Mouse (Mus musculus) skeletal muscle tissue, postnatal 0 days (tissue): ENCODE results near the gene Cry1. TPM values are rescaled to one million over a fixed set of nuclear protein-coding genes. Genes with fewer than 3 reads are reported as not detected.

Experiments
- polyA plus RNA-seq: library from polyadenylated mRNA; unstranded; fragments of >200 nt; fragmentation: Nextera tagmentation; extraction: Ambion mirVana; gene quantifications from 2 replicates; pipeline ENCODE4 v1.2.1, GENCODE M21; 2015

The Cry1 gene
- 15.0 and 15.6 TPM in 2 replicates for polyA plus RNA-seq

DNA sequence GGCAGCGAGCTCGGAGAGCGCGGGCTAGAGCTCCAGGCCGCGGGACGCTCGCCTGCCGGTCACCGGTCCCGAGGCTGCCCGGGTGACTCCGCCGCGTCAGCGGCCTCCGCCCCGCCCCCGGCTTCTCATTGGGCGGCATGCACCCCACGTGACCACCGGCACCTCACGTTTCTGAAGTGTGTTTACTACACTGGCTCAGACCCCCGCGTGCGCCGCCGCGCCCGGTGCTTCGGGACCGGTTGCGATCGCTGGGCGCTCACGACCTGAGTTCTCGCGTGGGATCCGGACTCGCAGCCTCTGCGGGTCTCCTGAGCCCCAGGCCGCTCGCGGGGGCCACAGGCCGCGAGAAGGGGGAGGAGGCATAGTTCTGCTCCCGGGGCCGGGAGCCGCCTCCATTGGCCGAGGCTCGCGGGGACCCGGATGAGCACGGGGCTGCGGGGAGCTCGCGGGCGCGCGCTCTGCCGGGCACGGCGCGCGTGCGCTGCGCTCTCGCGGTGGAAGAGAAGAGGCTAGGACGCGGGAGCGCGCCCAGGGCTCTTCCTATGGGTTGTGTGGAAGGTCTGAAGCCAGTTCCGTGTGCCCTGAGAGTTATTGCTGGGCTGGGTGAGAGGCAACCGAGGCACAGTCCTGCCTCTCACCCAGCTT, at the start of gene Cry1:
Gene Cry1 (minus strand): TSS at position 101 of the 645 bp plus-strand sequence.

DNA sequence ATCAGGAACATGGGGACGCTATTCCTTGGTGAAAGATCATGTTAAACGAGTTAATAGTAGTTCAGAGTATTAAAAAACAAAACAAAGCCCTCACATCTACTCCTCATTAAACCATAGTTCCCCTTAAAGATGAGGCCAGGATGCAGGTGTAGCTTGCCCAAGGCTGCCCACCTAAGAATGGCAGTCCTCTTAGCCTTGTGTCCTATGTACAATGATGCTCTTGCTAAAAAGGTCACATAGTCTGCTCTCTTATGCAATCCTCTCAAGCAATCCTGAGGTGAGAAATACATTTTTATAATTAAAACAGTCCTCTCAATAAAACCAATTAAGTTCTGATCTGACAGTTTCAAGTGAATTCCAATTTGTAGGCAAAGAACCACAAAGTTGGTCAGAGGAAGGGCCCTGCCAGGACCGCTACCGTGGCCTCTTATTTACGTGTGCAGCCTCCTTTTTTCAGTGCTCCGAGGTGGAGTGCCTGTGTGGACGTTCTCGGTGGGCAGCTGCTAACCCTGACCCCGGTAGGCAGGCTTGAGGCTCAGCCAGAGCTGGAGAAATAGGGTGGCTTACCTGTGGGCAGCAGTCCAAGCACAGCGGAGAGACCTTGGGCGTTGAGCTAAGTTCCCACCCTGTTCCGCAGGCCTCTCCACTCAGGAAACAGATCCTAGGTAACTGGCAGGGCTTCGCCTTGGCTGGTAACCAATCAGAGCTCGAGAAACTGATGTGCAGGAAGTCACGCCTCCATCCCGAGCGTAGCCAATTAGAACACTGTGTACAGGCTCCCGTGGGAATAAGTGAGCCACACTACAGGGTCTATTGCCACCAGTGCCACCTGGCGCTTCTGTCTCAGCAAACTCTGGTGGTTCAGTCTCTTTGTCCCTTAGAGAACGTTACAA, 57.2 kb downstream of the Cry1 start, which contains the start of gene Mterf2:
Gene Mterf2 (minus strand): TSS at position 633 of the 893 bp plus-strand sequence.

DNA sequence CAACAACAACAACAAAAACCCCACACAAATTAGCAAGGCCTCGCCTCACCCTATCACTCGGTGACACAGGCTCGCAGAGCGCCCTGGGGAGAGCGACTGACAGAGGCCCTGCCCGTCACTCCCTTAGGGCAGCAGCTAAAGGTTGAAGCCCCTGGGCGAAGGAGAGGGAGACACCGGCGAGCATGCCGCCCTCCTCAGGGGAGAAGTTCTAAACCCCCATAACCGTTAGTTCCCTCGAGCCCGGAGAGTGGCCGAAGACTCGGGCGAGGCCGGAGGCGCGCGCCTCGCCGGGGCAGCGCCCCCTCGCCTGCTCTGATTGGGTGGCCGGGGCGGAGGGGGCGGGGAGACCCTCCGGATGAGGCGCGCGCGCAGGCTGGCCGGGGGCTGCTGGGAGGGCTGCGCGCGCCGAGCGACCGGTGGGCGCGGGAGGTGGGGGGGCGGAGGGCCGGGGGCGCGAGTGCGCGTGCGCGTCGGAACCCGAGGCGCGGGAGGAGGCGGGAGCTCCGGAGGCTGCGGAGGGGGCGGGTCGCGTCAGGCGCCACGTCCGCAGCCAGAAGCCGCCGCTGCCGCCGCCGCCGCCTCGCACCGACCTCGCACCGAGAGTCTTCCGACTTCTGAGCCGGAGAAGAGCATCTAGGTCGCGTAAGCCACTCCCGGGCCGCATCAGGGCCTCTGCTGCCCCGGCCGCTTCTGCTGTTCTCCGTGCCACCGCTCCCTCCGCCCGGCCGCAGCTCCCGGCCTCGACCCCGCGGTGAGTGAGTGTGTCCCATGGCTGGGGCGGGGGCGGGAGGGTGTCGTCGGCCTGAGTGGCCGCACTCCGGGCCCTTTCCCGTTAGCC, 82.4 kb downstream of the Cry1 start, which contains the start of the genes Fhl4 and Tmem263:
Gene Fhl4 (minus strand): TSS at position 249 of the 838 bp plus-strand sequence.
Gene Tmem263 (plus strand): TSS at position 381 of the 838 bp plus-strand sequence.

Other genes with a start within 250 kb of the Cry1 start
- gene Fhl4, start 82.6 kb downstream of the Cry1 start, polyA plus RNA-seq: 1.5 and 1.9 TPM in 2 replicates
- gene Tmem263, start 82.4 kb downstream of the Cry1 start, polyA plus RNA-seq: 33.9 and 38.1 TPM in 2 replicates
- 20.1 and 21.2 TPM in 2 replicates for gene Mterf2, start 57.0 kb downstream of the Cry1 start, polyA plus RNA-seq
- 0.50 and 0.56 TPM in 2 replicates for gene Btbd11, start 201.8 kb upstream of the Cry1 start, polyA plus RNA-seq